Mouse (Mus musculus) bone marrow macrophage, adult 2 months (primary cell): ENCODE measurements at regions not wholly inside any gene's neighbourhood (a gene's known extent, or its start where the extent isn't known, plus 50 kb on each side); places are given as distances from the start of the nearest gene placed in this dataset.

Experiments used
- CTCF ChIP-seq: IDR thresholded peaks from 2 replicates; pipeline ENCODE4 v1.5.1; 2012; ENCODE audit warnings: low read depth, mild to moderate bottlenecking, low read length, moderate library complexity
- POLR2A ChIP-seq: IDR thresholded peaks from 2 replicates; pipeline ENCODE4 v1.6.1; 2012; ENCODE audit warnings: mild to moderate bottlenecking, low read depth, low read length, borderline replicate concordance

- no peak for TF ChIP-seq CTCF
- no peak for TF ChIP-seq POLR2A
These were observed 147.6 kb upstream of the Rbms1 start for GRCm38 (mm10) chr2:61110591-61110990.
